Mouse (Mus musculus) left cerebral cortex, postnatal 25 days (tissue): ENCODE measurements at regions not wholly inside any gene's neighbourhood (a gene's known extent, or its start where the extent isn't known, plus 50 kb on each side); places are given as distances from the start of the nearest gene placed in this dataset.
A peak's percentile ranks its signal among the peaks of the same experiment; 100 is the strongest.

Source experiments
- DNase-seq, 2 experiments: peaks; one replicate each; pipeline ENCODE4 v3.0.0; 2022; ENCODE audit warnings: low spot score in 2 of 2, mixed read lengths in 1 of 2
- intact Hi-C: fragments of 180-260 bp; cut with DNase I; formaldehyde crosslinking; loops from one replicate; pipeline ENCODE4 v1.15.1; 2025

DNA sequence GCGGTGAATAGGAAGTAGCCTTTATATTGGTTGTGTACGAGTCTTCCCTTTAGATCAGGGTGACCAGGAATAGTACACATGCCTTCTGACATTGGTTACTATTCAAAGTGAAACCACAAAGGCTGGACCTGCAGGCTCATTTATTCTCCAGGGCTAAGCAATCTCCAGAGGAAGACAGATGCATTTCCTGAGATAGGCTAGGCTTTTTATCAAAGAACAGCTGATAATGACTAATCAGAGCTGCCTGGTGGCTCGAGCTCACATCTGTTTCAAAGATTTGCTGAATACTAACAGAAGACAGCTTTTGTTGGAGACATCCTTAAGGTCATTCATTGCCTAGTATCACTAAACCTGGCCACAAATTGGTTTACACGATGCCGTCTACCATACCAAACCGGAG, 838.1 kb downstream of the Epha4 start:
- intact Hi-C loops, result no loop called here
- DNase-seq, result no peak

DNA sequence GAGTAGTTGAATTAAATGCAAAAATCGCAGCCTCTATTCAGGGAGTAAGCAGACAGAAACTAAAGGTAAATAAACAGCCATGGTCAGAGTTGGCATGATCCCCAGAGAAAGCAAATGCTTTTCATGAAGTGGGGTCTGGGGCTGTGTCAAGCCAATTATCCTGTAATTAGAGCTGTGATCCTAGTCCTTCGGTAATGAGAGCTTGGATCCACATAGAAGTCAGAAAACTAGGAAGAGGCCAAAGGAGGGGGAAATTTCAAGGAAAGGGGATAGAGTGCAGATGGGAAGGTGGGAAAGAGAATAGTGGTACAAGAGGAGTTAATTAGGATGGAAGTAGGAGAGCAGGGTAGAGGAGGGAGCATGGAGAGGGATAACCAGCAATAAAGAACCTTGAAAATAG, 809.3 kb downstream of the Epha4 start:
- no peak for DNase-seq
- intact Hi-C loops, result no loop called here

DNA sequence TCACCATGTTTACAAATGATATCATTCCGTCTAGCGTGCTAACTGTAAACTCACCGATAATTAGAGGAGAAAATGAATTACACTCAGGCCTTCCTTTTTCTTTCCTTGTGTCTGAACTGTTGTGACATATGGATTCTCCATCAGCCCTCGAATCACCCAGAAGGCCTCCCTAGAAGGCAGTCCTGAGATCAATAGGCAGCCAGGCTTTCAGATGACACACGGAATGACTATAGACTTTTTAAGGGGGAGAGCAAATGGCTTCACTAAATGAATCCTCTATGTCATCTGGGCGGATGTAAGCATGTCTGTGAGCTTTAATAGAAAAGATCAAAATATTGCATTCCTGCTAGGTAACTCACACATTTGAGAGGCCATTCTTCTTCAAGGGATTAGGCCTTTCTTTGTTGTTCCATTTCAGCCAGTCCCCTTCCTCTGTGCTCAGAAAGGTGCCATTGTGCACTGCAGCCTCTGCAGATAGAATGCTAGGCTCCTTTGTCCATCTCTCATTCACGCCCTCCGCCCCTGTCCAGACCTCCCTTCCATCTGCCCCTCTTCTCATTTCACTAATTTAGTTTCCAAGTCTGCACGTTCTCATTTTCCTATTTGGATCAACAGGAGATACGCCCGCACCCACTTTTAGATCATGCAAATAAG, 797.1 kb downstream of the Epha4 start:
- intact Hi-C loops, result no loop called here
- no peak for DNase-seq

GRCm38 (mm10) chr1:76724453-76724852, 790.4 kb downstream of the Epha4 start:
- intact Hi-C loops, result no loop called here
- DNase-seq, result peak in 1 of 2 experiments; percentile 19

- DNase-seq, result no peak
- intact Hi-C loops, result no loop called here
Observed at GRCm38 (mm10) chr1:76737003-76737402, 777.9 kb downstream of the Epha4 start.

DNA sequence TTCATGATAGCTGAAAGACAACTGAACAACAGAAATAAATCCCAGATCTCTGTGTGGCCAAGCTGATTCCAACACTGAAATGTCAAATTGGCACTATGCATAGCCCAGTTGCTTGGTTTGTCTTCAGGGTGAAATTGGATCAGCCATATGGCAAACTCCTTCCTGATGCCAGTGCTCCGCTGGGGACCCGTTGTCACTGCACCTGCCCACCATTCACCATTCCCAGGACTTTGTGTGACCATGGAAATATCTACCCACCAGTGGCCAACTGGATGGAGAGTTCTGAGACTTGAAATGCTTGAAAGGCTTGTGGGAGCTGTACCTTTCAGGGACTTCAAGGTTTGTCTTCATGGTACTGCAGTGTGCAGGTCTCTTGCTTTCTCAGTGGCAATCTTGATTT, 777.2 kb downstream of the Epha4 start:
- no peak for DNase-seq
- intact Hi-C loops, result no loop called here

DNA sequence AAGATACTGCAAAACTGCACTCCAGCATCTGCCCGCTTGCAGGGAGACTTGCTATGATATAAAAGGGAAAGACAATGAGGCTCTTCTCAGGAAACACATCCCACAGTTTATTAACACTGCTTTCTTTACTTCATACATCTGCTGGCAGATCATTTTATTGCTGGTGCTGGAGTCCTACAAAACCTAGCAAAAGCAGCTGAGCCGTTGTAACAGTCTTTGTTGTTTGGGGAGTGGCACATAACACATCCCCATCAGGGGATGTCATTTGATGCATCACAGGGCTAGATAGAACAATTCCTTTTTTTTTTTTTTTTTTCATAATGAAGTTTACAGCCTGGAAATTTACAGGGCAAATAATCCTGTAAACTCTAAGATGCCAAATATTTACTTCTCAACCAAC, 742.2 kb downstream of the Epha4 start:
- intact Hi-C loops, result no loop called here

DNA sequence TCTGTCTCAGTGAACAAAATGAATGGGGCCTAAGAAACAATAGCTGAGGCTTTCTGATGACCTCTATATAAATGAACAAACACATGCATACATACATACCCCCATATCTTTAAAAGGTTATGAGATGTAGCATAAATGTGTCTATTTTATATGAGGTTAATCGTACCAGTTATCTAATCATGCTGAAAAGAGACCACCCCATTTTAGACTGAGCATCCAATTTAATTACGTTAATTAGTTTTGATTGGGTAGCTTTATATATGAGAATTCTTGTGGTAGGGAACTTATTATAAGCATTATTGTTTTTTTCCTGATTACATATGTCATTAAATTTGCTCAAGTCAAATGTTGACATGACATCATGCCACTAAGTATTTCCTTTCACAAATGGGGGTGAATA, 728.0 kb downstream of the Epha4 start:
- DNase-seq, result no peak
- intact Hi-C loops, result no loop called here

More for the DNA sequence above, 742.2 kb downstream of the Epha4 start:
- no peak for DNase-seq

DNA sequence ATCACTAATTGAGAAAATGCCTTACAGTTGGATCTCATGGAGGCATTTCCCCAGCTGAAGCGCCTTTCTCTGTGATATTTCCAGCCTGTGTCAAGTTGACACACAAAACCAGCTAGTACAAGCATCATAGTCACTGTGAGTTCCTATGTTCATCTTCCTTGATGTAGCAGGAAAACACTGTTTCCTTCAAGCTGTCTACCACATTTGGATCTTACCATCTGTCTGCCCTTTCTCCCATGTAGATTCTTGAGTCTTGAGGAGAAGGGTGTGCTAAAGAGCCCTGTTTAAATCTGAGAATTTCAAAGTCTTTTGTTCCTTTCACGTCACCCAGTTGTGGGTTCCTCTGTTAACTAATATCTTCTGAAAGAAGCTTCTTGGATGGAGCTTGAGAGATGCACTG, 721.5 kb downstream of the Epha4 start:
- intact Hi-C loops, result no loop called here
- peak; percentile 2 to 47 for DNase-seq

DNA sequence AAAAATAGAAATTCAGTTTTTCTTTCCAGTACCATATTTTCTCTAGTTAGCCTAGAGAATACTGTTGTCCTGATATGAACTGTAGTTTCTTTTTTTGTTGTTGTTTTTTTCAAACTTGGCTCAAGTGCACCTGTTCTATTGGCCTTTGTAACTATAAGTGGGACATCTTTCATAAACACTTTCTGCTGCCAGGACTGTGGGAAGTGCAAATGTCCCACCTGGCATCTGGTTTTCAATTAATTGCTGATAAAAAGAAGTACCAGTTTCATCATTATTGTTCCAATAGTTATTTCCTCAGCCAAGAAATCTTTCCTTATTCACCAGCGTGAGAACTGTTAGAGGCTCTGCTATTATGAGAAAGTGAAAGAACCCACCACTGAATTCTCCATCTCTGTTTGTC, 695.0 kb downstream of the Epha4 start:
- DNase-seq, result no peak
- intact Hi-C loops, result loop anchor here (10.0 kb wide), 2 partner anchors 285 to 305 kb away; no protein-coding TSS in a partner anchor

- DNase-seq, result peak; percentile 23 to 88
- intact Hi-C loops, result loop anchor here (10.0 kb wide), 2 partner anchors 283 to 307 kb away; no protein-coding TSS in a partner anchor
Observed at GRCm38 (mm10) chr1:76821610-76822009, 693.3 kb downstream of the Epha4 start.

DNA sequence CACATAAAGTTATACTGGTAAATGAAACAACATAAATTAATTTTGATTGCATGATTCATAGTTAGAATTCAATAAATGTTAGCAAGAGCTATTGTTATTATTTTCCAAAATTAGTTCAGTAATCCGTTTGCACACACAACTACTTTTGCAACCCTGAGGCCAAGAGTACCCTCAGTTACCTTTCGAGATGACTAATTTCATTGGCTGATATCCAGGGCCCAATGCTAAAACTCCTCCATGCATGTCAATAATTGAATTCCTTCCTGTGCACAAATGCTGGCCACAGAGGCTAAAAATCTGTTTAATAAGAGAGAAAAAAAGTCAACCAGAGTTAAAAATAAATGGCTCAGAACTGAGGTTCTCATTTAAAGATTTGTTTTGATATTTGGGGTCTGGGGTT, 685.2 kb downstream of the Epha4 start:
- intact Hi-C loops, result loop anchor here (10.0 kb wide), 2 partner anchors 275 to 315 kb away; no protein-coding TSS in a partner anchor
- DNase-seq, result no peak

DNA sequence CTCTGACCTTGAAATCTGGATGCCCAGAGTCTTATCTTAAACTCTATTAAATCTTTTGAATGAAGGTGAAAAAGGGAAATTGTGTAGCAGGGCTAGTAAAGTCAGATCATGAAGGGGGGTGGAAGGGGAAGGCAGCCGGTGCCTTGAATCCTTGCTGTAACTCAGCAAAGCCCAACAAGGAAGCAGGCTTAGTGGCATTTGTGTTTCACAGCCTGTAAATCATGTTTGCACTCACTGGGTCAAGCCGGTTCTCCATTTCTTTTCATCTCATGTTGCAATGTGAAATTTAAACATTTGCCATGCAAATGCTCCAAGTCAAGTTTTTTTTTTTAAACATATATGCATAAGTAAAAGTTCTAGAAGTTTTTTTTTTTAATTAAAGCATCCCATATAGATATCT, 682.6 kb downstream of the Epha4 start:
- intact Hi-C loops, result no loop called here
- no peak for DNase-seq

DNA sequence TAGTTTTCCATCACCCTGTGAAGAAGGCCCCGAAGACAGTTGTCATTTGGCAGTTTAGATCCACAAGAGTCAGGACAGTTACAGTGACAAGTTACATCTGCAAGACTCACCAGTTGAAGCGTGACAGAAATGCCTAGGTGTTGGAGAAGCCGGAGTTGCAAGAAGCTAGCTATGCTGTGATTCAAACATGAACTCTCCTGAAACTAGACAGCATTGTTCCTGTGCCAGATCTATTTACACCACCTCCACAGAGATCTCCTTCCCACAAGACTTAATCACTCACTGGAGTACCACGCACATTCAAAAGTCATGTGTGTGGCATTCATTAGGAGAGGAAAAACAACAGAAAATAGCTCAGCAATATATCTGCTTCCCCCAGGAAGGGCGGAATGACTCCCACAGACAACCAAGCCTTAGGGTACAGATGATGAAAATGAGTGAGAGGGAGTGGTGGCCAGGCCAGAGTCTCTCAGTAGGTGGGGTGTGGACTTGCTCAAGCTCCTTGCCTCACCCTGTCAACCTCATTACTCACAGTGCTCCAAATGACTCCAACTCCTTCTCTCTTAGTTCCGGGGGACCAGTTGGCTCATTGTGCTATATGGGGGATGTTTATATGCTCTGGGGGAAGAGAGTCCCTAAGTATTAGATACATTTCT, 679.7 kb downstream of the Epha4 start:
- DNase-seq, result peak; percentile 9 to 46

DNA sequence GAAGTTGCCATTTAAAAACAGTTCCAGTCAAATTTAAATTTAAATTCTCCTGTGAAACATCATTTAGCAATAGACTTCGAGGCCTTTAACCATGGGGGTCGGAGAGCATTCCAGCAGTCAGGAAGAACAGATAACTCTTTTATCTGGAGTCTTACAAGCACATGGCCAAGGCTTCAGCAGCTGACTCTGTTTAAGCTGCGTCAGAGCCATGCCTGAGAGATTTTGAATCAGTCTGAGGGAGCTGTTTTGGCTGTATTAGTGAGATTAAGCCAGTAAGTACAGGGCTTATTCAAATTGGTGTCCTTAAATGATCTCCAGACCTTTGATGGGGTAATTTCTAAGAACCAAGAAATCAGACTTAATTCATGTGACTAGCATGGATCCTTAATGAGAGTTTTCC, 665.5 kb downstream of the Epha4 start:
- no peak for DNase-seq
- intact Hi-C loops, result no loop called here

More for the DNA sequence above, 679.7 kb downstream of the Epha4 start:
- intact Hi-C loops, result no loop called here

GRCm38 (mm10) chr1:76866304-76866968, 648.5 kb downstream of the Epha4 start:
- DNase-seq, result peak; percentile 20 to 50
- intact Hi-C loops, result loop anchor here (5.0 kb wide), 1 partner anchor 651 kb away; the partner anchor contains the start of gene Epha4

GRCm38 (mm10) chr1:76873207-76873606, 641.7 kb downstream of the Epha4 start:
- DNase-seq, result peak; percentile 68 to 94
- intact Hi-C loops, result loop anchor here (10.0 kb wide), 3 partner anchors 202 to 368 kb away; no protein-coding TSS in a partner anchor

- DNase-seq, result peak in 1 of 2 experiments; percentile 56
- intact Hi-C loops, result no loop called here
Observed at GRCm38 (mm10) chr1:76880111-76880782, 634.6 kb downstream of the Epha4 start.

DNA sequence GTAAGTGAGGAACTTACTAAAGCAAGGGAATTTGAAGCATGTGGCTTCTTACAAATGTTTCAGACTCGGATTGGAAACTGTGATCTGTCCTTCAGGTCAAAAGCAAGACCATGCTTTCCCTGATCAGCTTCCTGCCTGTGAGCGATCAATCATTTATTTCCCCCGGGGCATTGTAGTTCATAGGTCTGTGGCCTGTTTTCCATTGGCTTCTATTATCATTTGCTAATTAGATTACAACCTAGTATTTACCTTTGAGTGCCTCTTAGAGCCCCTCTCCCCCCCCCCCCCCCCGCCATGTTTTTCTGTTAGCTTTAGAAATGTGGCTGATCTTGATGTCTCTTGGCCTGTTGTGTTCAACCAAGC, 634.1 kb downstream of the Epha4 start:
- no peak for DNase-seq
- intact Hi-C loops, result no loop called here
